Mouse (Mus musculus): ENCODE data around the gene Kif18b.
A peak's percentile ranks its signal among the peaks of the same experiment; 100 is the strongest.

Kif18b gene

DNA sequence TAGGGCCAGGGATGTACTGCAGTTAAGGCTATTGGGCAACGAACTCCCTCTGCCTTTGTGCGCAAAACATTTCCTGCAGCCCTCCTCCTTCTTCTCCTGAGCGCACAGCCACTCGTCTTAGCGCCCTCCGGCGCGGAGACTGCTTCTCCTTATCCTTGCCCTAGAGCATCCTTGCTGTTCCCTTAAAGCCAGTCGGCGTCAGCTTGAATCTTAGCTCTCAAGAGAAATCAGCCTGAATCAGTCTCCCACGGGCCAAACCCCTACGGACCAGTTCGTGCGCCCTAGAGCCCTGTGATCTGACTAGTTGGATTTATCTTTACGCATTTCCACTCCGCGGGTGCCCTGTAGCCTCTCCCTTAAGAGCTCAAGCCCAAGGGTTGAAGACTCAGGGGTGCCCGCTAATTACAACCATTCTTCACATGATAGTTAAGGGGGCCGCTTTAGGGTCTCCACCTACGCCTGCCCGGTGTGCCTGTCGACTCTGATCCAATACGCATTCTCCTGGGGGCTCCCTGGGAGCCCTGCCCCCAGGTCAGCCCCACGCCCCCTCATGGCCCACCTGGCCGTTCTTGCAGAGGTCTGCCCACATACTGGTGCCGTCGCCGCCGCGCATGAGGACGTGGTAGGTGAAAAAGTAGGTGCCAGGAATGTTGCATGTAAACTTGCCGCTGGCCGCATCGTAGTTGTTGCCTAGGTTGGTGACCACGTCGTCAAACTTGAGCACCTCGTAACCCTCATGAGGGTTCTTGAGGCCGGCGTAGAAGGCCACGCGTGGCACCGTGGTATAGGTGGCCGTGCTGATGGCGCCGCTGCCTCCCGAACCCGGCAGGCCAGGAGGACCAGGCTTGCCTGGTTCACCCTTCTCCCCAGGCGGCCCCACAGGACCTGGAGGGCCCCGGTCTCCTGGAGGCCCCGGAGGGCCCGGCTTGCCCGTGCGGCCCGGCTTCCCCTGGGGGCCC, 20.7 kb upstream of the Kif18b start:
- Histone ChIP-seq H3K9me3 (ENCODE audit: low read length) (no peaks in the 10 kb centered on the region), H3K27me3 (ENCODE audit: insufficient read depth, low read length) (peaks cover 90% of the 10 kb centered on the region), H3K4me1 (replicated peaks; ENCODE audit: low read depth, low read length) (peaks cover 43% of the 10 kb centered on the region), H3K36me3 (ENCODE audit: insufficient read depth, low read length) (peaks cover 6% of the 10 kb centered on the region; the same call in 1 of the 2 replicates), H3K4me3 (replicated peaks; ENCODE audit: low read length) (peak overlapping the region; percentile 80)
- TF ChIP-seq CTCF (conservative IDR thresholded peaks at IDR 0.05; ENCODE audit: low read length) (no peak), POU5F1 (IDR thresholded peaks at IDR 0.05; ENCODE audit: borderline replicate concordance, low read length) (no peak), NANOG (IDR thresholded peaks at IDR 0.05; ENCODE audit: borderline replicate concordance, low read length) (no peak)

DNA sequence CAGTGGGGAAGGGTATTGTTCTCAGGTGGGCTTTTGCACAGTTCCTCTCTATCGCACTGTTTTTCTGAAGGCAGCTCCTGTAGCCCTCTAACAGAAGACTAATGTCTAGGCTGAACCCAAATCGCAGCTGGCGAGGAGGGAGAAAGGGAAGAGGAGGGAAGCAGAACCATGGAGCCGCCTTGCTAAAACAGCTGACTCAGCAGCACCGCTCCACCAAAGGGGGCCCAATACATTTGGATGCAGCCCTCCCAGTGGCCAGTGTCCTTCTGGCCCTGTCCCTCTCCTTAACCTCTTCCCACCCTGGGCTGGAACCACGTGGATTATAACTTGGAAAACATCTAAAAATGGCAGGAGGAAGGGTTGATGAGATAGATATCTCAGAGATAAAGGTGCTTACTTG, 16.3 kb upstream of the Kif18b start:
- H3K36me3 ChIP-seq (ENCODE audit: insufficient read depth, low read length): peaks cover 6% of the 10 kb centered on the region; the same call in 1 of the 2 replicates
- H3K27me3 ChIP-seq (ENCODE audit: insufficient read depth, low read length): peaks cover 68% of the 10 kb centered on the region
- H3K4me1 ChIP-seq (replicated peaks; ENCODE audit: low read depth, low read length): peaks cover 38% of the 10 kb centered on the region
- H3K4me3 ChIP-seq (replicated peaks; ENCODE audit: low read length): no peak overlapping the region
- TF ChIP-seq NANOG (IDR thresholded peaks at IDR 0.05; ENCODE audit: borderline replicate concordance, low read length) (no peak), CTCF (conservative IDR thresholded peaks at IDR 0.05; ENCODE audit: low read length) (no peak), POU5F1 (IDR thresholded peaks at IDR 0.05; ENCODE audit: borderline replicate concordance, low read length) (no peak)
- peaks cover 12% of the 10 kb centered on the region for H3K9me3 ChIP-seq (ENCODE audit: low read length)

DNA sequence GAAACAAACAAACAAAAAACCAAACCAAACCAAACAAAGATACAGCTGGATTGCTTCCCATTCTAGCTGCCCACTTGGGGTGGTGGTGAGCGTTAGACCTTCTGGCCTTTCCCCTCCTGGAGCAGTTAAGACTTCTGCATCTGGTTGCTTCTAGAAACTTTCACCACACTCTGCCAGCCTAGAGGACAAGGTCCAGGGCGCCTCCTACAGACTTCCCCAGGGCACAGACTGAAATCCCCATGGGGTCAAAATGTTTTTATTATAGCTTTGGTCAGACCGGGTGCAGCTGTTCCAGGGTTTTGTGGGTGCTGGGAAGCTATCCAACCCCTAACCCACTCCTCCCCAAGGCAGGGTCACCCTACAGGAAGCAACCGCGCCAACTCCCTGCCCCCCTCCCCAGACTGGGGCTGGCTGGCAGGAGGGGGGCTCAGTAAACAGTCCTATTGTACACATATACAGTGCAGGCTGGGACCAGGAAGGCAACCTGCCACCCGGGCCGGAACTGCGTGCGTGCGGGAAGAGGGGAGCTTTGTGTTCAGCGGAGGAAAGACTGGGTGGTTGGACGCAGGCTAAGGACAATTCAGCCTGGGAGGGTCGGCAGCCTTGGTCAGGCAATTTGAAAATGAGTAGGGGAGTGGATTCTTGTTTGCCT, 14.2 kb upstream of the Kif18b start:
- Histone ChIP-seq H3K9me3 (ENCODE audit: low read length) (peaks cover 12% of the 10 kb centered on the region), H3K4me3 (replicated peaks; ENCODE audit: low read length) (no peak overlapping the region), H3K27me3 (ENCODE audit: insufficient read depth, low read length) (peaks cover 58% of the 10 kb centered on the region), H3K4me1 (replicated peaks; ENCODE audit: low read depth, low read length) (peaks cover 28% of the 10 kb centered on the region), H3K36me3 (ENCODE audit: insufficient read depth, low read length) (peaks cover 6% of the 10 kb centered on the region; the same call in 1 of the 2 replicates)
- TF ChIP-seq NANOG (IDR thresholded peaks at IDR 0.05; ENCODE audit: borderline replicate concordance, low read length) (no peak), POU5F1 (IDR thresholded peaks at IDR 0.05; ENCODE audit: borderline replicate concordance, low read length) (no peak), CTCF (conservative IDR thresholded peaks at IDR 0.05; ENCODE audit: low read length) (no peak)

DNA sequence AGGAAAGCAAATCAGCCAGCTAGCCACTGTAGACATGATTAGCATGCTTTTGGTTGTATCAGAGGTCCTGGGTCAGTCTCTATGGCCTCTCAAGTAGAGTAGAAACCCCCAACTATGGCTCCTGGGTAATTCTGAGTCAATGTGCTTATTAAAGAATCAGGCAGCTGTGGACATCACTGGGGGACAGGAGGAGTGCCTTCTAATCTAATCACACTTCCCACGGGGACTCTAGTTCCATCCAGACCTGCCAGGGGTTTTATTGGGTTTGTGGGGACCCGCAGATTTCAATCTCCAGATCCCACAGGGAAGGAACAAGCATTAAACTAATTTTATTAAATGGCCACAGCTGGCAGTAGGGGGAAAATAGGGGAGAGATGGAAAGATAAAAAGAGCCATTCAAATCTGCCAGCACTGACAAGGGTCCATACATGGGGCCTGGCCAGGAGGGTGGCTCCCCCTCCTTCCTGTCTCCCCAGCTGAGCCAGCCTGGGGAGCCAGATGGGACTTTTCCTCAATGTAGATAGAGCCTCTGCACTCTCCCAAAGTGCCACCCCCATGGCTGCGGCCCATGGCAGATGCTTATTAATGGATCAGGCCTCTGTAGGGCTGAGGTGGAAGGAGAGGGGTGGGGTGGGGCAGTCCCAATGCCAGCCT, 12.7 kb upstream of the Kif18b start:
- no peak for TF ChIP-seq CTCF (conservative IDR thresholded peaks at IDR 0.05; ENCODE audit: low read length)
- TF ChIP-seq NANOG (IDR thresholded peaks at IDR 0.05; ENCODE audit: borderline replicate concordance, low read length): no peak
- TF ChIP-seq POU5F1 (IDR thresholded peaks at IDR 0.05; ENCODE audit: borderline replicate concordance, low read length): no peak
- peaks cover 26% of the 10 kb centered on the region for H3K4me1 ChIP-seq (replicated peaks; ENCODE audit: low read depth, low read length)
- H3K36me3 ChIP-seq (ENCODE audit: insufficient read depth, low read length): no peaks in the 10 kb centered on the region
- H3K9me3 ChIP-seq (ENCODE audit: low read length): peaks cover 12% of the 10 kb centered on the region
- H3K4me3 ChIP-seq (replicated peaks; ENCODE audit: low read length): no peak overlapping the region
- peaks cover 56% of the 10 kb centered on the region for H3K27me3 ChIP-seq (ENCODE audit: insufficient read depth, low read length)

DNA sequence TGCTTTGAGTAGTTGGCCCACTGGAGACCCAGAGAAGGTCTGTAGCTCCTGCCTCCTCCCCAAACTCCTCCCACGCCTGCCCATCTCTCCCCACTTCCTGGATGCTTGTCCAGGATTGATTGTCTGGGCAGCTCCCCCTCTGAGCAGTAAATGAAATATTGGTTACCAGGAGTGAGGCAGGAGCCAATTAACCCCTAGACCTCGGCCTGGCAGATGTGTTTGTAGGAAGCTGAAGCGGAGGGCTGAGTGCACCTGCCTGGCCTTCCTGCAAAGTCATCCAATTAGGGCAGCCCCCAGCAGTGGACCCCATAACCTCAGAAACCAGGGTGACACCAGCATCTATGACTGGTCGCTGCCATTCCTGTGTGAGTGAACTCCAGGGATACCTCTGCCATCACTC, 11.3 kb upstream of the Kif18b start:
- H3K27me3 ChIP-seq (ENCODE audit: insufficient read depth, low read length): peaks cover 51% of the 10 kb centered on the region
- no peaks in the 10 kb centered on the region for H3K36me3 ChIP-seq (ENCODE audit: insufficient read depth, low read length)
- peaks cover 26% of the 10 kb centered on the region for H3K4me1 ChIP-seq (replicated peaks; ENCODE audit: low read depth, low read length)
- TF ChIP-seq NANOG (IDR thresholded peaks at IDR 0.05; ENCODE audit: borderline replicate concordance, low read length): no peak
- TF ChIP-seq CTCF (conservative IDR thresholded peaks at IDR 0.05; ENCODE audit: low read length): no peak
- no peak for TF ChIP-seq POU5F1 (IDR thresholded peaks at IDR 0.05; ENCODE audit: borderline replicate concordance, low read length)
- H3K9me3 ChIP-seq (ENCODE audit: low read length): peaks cover 12% of the 10 kb centered on the region
- H3K4me3 ChIP-seq (replicated peaks; ENCODE audit: low read length): no peak overlapping the region

DNA sequence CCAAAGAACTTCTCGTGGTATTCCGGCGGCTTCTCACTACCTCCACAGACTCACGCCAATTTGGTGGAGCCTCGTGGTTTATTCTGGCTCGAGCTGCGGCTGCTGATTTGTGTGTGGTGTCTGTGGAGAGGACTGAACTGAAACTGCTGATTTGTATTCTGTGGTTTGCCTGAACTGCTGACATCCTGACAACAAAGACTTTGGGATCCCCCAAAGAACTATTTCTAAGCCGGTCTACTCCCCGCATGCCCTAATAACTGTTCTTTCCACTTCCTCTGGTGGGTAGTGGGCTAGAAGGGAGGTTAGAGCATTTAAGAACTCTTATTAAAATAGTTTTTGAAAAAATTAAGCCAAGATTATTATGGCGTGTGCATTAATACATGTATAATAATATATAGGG, 5.7 kb upstream of the Kif18b start:
- peaks cover 13% of the 10 kb centered on the region for H3K4me1 ChIP-seq (replicated peaks; ENCODE audit: low read depth, low read length)
- TF ChIP-seq NANOG (IDR thresholded peaks at IDR 0.05; ENCODE audit: borderline replicate concordance, low read length) (no peak), POU5F1 (IDR thresholded peaks at IDR 0.05; ENCODE audit: borderline replicate concordance, low read length) (no peak), CTCF (conservative IDR thresholded peaks at IDR 0.05; ENCODE audit: low read length) (no peak)
- no peak overlapping the region for H3K4me3 ChIP-seq (replicated peaks; ENCODE audit: low read length)
- H3K36me3 ChIP-seq (ENCODE audit: insufficient read depth, low read length): no peaks in the 10 kb centered on the region
- H3K27me3 ChIP-seq (ENCODE audit: insufficient read depth, low read length): peaks cover 31% of the 10 kb centered on the region
- H3K9me3 ChIP-seq (ENCODE audit: low read length): no peaks in the 10 kb centered on the region

DNA sequence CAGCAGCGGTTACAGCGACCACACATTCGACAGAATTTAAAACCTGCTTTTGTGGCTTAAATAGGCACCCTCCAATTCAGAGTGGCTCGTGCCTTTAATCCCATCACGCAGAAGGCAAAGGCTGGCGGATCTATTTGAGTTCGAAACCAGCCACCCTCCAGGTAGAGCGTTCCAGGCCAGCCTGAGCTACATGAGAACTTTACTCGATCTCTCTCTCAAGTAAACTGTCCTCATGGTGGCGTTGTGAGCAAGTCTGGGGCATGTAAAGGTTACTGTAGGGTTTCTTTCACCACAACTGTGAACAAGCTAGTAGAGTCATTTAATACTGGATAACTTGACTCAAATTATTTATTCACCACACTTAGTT, 410 bp upstream of the Kif18b start:
- Histone ChIP-seq H3K4me3 (replicated peaks; ENCODE audit: low read length) (peak overlapping the region; percentile 96), H3K36me3 (ENCODE audit: insufficient read depth, low read length) (peaks cover 32% of the 10 kb centered on the region), H3K9me3 (ENCODE audit: low read length) (no peaks in the 10 kb centered on the region), H3K27me3 (ENCODE audit: insufficient read depth, low read length) (no peaks in the 10 kb centered on the region), H3K4me1 (replicated peaks; ENCODE audit: low read depth, low read length) (peaks cover 45% of the 10 kb centered on the region)
- TF ChIP-seq CTCF (conservative IDR thresholded peaks at IDR 0.05; ENCODE audit: low read length) (peak; percentile 28; the same call in 1 of the 2 replicates), NANOG (IDR thresholded peaks at IDR 0.05; ENCODE audit: borderline replicate concordance, low read length) (no peak), POU5F1 (IDR thresholded peaks at IDR 0.05; ENCODE audit: borderline replicate concordance, low read length) (no peak)

DNA sequence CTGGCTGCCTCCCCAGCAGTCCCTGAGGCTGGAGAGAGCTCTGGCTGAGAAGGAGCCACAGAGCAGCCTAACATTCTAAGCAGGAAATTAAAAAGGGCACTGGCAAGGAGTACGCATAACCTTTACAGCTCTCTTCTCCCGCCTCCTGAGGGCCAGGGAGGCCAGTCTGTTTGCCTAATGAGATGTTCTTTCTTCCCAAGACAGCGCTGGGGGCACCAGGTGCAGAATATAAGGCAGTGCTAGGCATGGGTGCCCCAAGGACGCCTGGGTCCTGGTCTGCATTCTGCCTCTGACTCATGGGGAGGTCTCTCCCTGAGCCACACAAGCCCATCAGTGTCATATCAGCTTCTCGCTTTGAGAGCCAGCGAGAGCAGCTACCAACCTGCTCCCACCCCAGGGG, 3.4 kb downstream of the Kif18b start:
- no peak overlapping the region for H3K4me3 ChIP-seq (replicated peaks; ENCODE audit: low read length)
- H3K4me1 ChIP-seq (replicated peaks; ENCODE audit: low read depth, low read length): peaks cover 47% of the 10 kb centered on the region
- peaks cover 52% of the 10 kb centered on the region for H3K36me3 ChIP-seq (ENCODE audit: insufficient read depth, low read length)
- TF ChIP-seq POU5F1 (IDR thresholded peaks at IDR 0.05; ENCODE audit: borderline replicate concordance, low read length): no peak
- no peak for TF ChIP-seq CTCF (conservative IDR thresholded peaks at IDR 0.05; ENCODE audit: low read length)
- no peak for TF ChIP-seq NANOG (IDR thresholded peaks at IDR 0.05; ENCODE audit: borderline replicate concordance, low read length)
- H3K9me3 ChIP-seq (ENCODE audit: low read length): no peaks in the 10 kb centered on the region
- H3K27me3 ChIP-seq (ENCODE audit: insufficient read depth, low read length): no peaks in the 10 kb centered on the region
